Mouse (Mus musculus) stomach, embryonic 15.5 days (tissue): ENCODE results near the gene 1500011B03Rik. TPM values are rescaled to one million over a fixed set of nuclear protein-coding genes. Genes with fewer than 3 reads are reported as not detected.
"Not testable (repeated sequence)": the region's sequence is repeated elsewhere in the genome, so short reads cannot be mapped to it uniquely, and the experiment has no call there.

ENCODE experiments used
- ATAC-seq: fragments of 200-750 bp; cut with Nextera tagmentation; 2 replicates; pipeline ENCODE4 v1.8.0; 2017; ENCODE audit warnings: low read depth, moderate number of reproducible peaks, moderate TSS enrichment; ENCODE audit not compliant: insufficient read depth, low FRiP score
- H3K27ac ChIP-seq: fragments of 300-500 bp; sonication (generic); 2 replicates; pipeline ENCODE4 v1.5.1; 2015; ENCODE audit warnings: mild to moderate bottlenecking, inconsistent platforms
- H3K27me3 ChIP-seq: fragments of 300-500 bp; sonication (generic); replicated peaks from 2 replicates; pipeline ENCODE4 v1.6.1; 2015; ENCODE audit warnings: inconsistent platforms
- H3K36me3 ChIP-seq: fragments of 300-500 bp; sonication (generic); 2 replicates; pipeline ENCODE4 v1.6.1; 2015; ENCODE audit warnings: inconsistent platforms
- H3K4me1 ChIP-seq: fragments of 300-500 bp; sonication (generic); 2 replicates; pipeline ENCODE4 v1.6.1; 2015; ENCODE audit warnings: inconsistent platforms
- H3K4me2 ChIP-seq: fragments of 300-500 bp; sonication (generic); 2 replicates; pipeline ENCODE4 v1.6.1; 2015; ENCODE audit warnings: mild to moderate bottlenecking, inconsistent platforms
- H3K4me3 ChIP-seq: fragments of 300-500 bp; sonication (generic); replicated peaks from 2 replicates; pipeline ENCODE4 v1.5.1; 2015; ENCODE audit warnings: inconsistent platforms
- H3K9ac ChIP-seq: fragments of 300-500 bp; sonication (generic); 2 replicates; pipeline ENCODE4 v1.6.1; 2015; ENCODE audit warnings: inconsistent platforms
- H3K9me3 ChIP-seq: fragments of 300-500 bp; sonication (generic); 2 replicates; pipeline ENCODE4 v1.6.1; 2016; ENCODE audit warnings: inconsistent platforms
- WGBS: fragments of 180-500 bp; shearing (Covaris S2); methylation state at CpG from one replicate; pipeline ENCODE4 v1.1.7; 2015; 5-methylcytosine and 5-hydroxymethylcytosine counted together
- polyA plus RNA-seq: library from polyadenylated mRNA; unstranded; fragments of >200 nt; fragmentation: Nextera tagmentation; extraction: Ambion mirVana; gene quantifications from 2 replicates; pipeline ENCODE4 v1.2.1, GENCODE M21; 2015

The 1500011B03Rik gene
- 78.6 and 82.0 TPM in 2 replicates for polyA plus RNA-seq

GRCm38 (mm10) chr5:114822796-114823688 lies at the start of gene 1500011B03Rik:
TSS of gene 1500011B03Rik (minus strand) at chr5:114823468.
- peak; percentile 76 for ATAC-seq
- 9% methylated on average over 53 of the region's 53 CpGs for WGBS
- no peaks in the 10 kb centered on the region for H3K27me3 ChIP-seq
- H3K36me3 ChIP-seq: peaks cover 3% of the 10 kb centered on the region; the same call in 1 of the 2 replicates
- H3K9me3 ChIP-seq: no peaks in the 10 kb centered on the region
- H3K4me3 ChIP-seq: peak within 1 kb of the TSS; percentile 70
- peak within 1 kb of the TSS; percentile 63; the same call in 1 of the 2 replicates for H3K9ac ChIP-seq
- peak within 1 kb of the TSS; percentile 77 for H3K27ac ChIP-seq
- H3K4me2 ChIP-seq: peak within 1 kb of the TSS; percentile 81
- H3K4me1 ChIP-seq: peaks cover 8% of the 10 kb centered on the region

GRCm38 (mm10) chr5:114865279-114865678 lies 42.0 kb upstream of the 1500011B03Rik start:
- Histone ChIP-seq H3K4me3 (no peak overlapping the region), H3K4me2 (no peak overlapping the region), H3K4me1 (no peaks in the 10 kb centered on the region), H3K27ac (no peak overlapping the region), H3K36me3 (no peaks in the 10 kb centered on the region), H3K9me3 (no peaks in the 10 kb centered on the region), H3K9ac (no peak overlapping the region), H3K27me3 (no peaks in the 10 kb centered on the region)
- no peak for ATAC-seq
- WGBS: 90% methylated on average over 12 of the region's 12 CpGs

- Histone ChIP-seq H3K4me1 (no peaks in the 10 kb centered on the region), H3K36me3 (no peaks in the 10 kb centered on the region), H3K9ac (no peak overlapping the region), H3K4me2 (no peak overlapping the region), H3K4me3 (no peak overlapping the region), H3K27me3 (no peaks in the 10 kb centered on the region), H3K27ac (no peak overlapping the region), H3K9me3 (no peaks in the 10 kb centered on the region)
- 86% methylated on average over 7 of the region's 7 CpGs for WGBS
- no peak for ATAC-seq
Measured at GRCm38 (mm10) chr5:114864813-114865212, 41.5 kb upstream of the 1500011B03Rik start.

- H3K27me3 ChIP-seq: 0 out of 2 replicates have a peak, but pooled peaks cover 10% of the 10 kb centered on the region
- ATAC-seq: no peak
- no peak overlapping the region for H3K9ac ChIP-seq
- H3K4me3 ChIP-seq: no peak overlapping the region
- H3K36me3 ChIP-seq: no peaks in the 10 kb centered on the region
- 0 out of 2 replicates have a peak, but pooled peaks cover 3% of the 10 kb centered on the region for H3K4me1 ChIP-seq
- 52% methylated on average over 6 of the region's 6 CpGs for WGBS
- H3K4me2 ChIP-seq: no peak overlapping the region
- H3K27ac ChIP-seq: no peak overlapping the region
- no peaks in the 10 kb centered on the region for H3K9me3 ChIP-seq
Measured at GRCm38 (mm10) chr5:114861730-114862129, 38.5 kb upstream of the 1500011B03Rik start.

GRCm38 (mm10) chr5:114859253-114859652 lies 36.0 kb upstream of the 1500011B03Rik start:
- Histone ChIP-seq H3K4me2 (peak overlapping the region; percentile 60), H3K4me3 (peak overlapping the region; percentile 29), H3K9me3 (no peaks in the 10 kb centered on the region), H3K4me1 (0 out of 2 replicates have a peak, but pooled peaks cover 3% of the 10 kb centered on the region), H3K27me3 (0 out of 2 replicates have a peak, but pooled peaks cover 10% of the 10 kb centered on the region), H3K9ac (no peak overlapping the region), H3K36me3 (no peaks in the 10 kb centered on the region), H3K27ac (no peak overlapping the region)
- WGBS: 5% methylated on average over 18 of the region's 18 CpGs
- ATAC-seq: no peak

GRCm38 (mm10) chr5:114858582-114858981 lies 35.3 kb upstream of the 1500011B03Rik start, which contains the start of gene Gm9936:
TSS of gene Gm9936 (minus strand) at chr5:114858682.
- Histone ChIP-seq H3K9ac (no peak within 1 kb of the TSS), H3K36me3 (no peaks in the 10 kb centered on the region), H3K4me1 (0 out of 2 replicates have a peak, but pooled peaks cover 3% of the 10 kb centered on the region), H3K4me3 (peak within 1 kb of the TSS; percentile 29), H3K27me3 (0 out of 2 replicates have a peak, but pooled peaks cover 10% of the 10 kb centered on the region), H3K4me2 (peak within 1 kb of the TSS; percentile 60), H3K9me3 (no peaks in the 10 kb centered on the region), H3K27ac (no peak within 1 kb of the TSS)
- ATAC-seq: no peak
- 77% methylated on average over 12 of the region's 12 CpGs for WGBS

- H3K4me3 ChIP-seq, H3K36me3 ChIP-seq, H3K4me1 ChIP-seq, H3K9ac ChIP-seq, H3K27ac ChIP-seq, H3K9me3 ChIP-seq, H3K27me3 ChIP-seq, H3K4me2 ChIP-seq, ATAC-seq: not testable (repeated sequence)
- 80% methylated on average over 3 of the region's 5 CpGs for WGBS
Measured at GRCm38 (mm10) chr5:114853364-114853763, 30.1 kb upstream of the 1500011B03Rik start, which contains the start of gene 4930519G04Rik. TSS of gene 4930519G04Rik (plus strand) at chr5:114853664.

- ATAC-seq: no peak
- no peak overlapping the region for H3K27ac ChIP-seq
Measured at GRCm38 (mm10) chr5:114851565-114852236, 28.4 kb upstream of the 1500011B03Rik start.

GRCm38 (mm10) chr5:114844371-114844770 lies 21.1 kb upstream of the 1500011B03Rik start:
- not testable (repeated sequence) for ATAC-seq, H3K27me3 ChIP-seq, H3K27ac ChIP-seq, H3K9me3 ChIP-seq, H3K4me2 ChIP-seq, H3K36me3 ChIP-seq, H3K4me1 ChIP-seq, H3K4me3 ChIP-seq, H3K9ac ChIP-seq
- WGBS: 73% methylated on average over 2 of the region's 2 CpGs

More at GRCm38 (mm10) chr5:114851565-114852236, 28.4 kb upstream of the 1500011B03Rik start:
- Histone ChIP-seq H3K4me3 (no peak overlapping the region), H3K27me3 (no peaks in the 10 kb centered on the region), H3K9me3 (no peaks in the 10 kb centered on the region), H3K4me2 (no peak overlapping the region), H3K4me1 (no peaks in the 10 kb centered on the region), H3K36me3 (no peaks in the 10 kb centered on the region), H3K9ac (no peak overlapping the region)
- 80% methylated on average over 20 of the region's 20 CpGs for WGBS

- Histone ChIP-seq H3K36me3 (no peaks in the 10 kb centered on the region), H3K27ac (no peak overlapping the region), H3K9ac (no peak overlapping the region), H3K9me3 (no peaks in the 10 kb centered on the region), H3K4me3 (no peak overlapping the region), H3K4me2 (no peak overlapping the region), H3K4me1 (0 out of 2 replicates have a peak, but pooled peaks cover 8% of the 10 kb centered on the region), H3K27me3 (no peaks in the 10 kb centered on the region)
- 63% methylated on average over 5 of the region's 5 CpGs for WGBS
- no peak for ATAC-seq
Measured at GRCm38 (mm10) chr5:114842674-114843073, 19.4 kb upstream of the 1500011B03Rik start.

- H3K4me2 ChIP-seq, H3K9me3 ChIP-seq, ATAC-seq, H3K9ac ChIP-seq, H3K4me3 ChIP-seq, H3K36me3 ChIP-seq, H3K27ac ChIP-seq, H3K27me3 ChIP-seq, H3K4me1 ChIP-seq: not testable (repeated sequence)
- WGBS: 36% methylated on average over 3 of the region's 3 CpGs
Measured at GRCm38 (mm10) chr5:114842155-114842554, 18.9 kb upstream of the 1500011B03Rik start.
